Mouse (Mus musculus) lung, postnatal 10 days (tissue): ENCODE data around the gene Klk1.
A peak's percentile ranks its signal among the peaks of the same experiment; 100 is the strongest.
"Not testable (repeated sequence)": the region's sequence is repeated elsewhere in the genome, so short reads cannot be mapped to it uniquely, and the experiment has no call there.

Experiments
- DNase-seq: peaks from one replicate; pipeline ENCODE4 v3.0.0; 2021

Gene Klk1

DNA sequence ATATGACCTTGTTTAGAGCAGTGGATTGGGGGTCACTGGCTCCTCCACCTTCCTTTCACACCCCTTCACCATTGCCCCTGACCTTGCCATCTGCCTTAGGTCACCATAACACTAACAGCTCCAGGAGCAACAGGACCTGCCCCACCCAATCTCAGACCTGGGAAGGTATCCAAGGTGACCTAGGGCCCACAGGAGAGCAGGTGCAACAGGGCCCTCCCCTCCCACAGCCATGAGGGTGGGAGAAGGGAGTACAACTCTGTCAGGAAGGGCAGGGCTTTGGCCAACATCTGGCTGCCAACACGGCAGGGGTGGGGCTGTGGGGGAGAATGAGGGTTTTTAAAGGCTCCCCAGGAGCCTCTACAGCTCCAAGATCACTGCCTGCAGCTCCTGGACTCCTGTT lies at the start of gene Klk1:
Gene Klk1 (plus strand): TSS at position 285 of the 400 bp plus-strand sequence.
- no peak for DNase-seq

DNA sequence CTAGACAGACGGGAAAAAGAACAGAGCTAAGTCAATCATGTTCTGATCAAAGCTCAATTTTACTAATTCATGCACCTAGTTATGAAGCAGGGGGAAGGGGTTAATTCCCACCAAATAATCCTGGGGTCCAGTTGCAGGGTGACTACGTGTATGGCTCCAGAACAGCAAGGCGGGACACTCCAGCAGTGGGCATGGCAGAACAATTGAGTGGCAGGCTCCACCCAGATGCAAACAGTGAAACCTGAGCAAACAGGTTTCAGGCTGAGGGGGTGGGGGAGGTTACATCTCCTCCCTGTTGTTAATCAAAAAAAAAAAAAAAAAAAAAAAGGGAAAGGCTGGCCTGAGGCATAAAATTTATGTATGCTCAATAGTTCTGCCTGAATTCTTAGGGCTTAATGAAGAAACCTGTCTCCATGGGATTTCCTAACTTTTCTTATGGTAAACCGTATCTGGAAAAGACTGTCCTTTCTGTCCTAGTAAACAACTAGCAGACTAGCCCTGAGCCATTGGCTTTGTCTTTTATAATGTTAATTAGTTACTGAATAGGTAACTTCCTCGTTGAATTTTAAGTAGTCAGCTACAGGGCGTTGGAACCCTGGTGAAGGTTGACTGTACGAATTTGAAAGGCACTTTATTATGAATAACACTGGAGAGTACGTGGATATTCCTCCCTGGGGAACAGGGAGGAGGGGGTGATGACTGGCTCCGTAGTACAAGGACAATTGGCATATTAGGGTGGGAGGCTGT lies 45.7 kb upstream of the Klk1 start:
- DNase-seq: no peak

DNA sequence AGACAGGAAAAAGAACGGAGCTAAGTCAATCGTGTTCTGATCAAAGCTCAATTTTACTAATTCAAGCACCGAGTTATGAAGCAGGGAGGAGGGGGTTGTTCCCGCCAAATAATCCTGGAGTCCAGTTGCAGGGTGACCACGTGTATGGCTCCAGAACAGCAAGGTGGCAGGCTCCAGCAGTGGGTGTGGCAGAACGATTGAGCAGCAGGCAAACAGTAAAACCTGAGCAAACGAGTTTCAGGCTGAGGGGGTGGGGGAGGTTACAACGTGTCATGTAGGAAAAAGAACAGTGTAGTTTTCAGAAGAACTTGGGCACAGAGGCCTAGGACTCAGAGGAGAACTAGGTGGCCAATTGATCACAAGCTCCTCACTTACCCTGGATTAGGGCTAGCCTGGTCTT lies 38.6 kb upstream of the Klk1 start:
- not testable (repeated sequence) for DNase-seq

DNA sequence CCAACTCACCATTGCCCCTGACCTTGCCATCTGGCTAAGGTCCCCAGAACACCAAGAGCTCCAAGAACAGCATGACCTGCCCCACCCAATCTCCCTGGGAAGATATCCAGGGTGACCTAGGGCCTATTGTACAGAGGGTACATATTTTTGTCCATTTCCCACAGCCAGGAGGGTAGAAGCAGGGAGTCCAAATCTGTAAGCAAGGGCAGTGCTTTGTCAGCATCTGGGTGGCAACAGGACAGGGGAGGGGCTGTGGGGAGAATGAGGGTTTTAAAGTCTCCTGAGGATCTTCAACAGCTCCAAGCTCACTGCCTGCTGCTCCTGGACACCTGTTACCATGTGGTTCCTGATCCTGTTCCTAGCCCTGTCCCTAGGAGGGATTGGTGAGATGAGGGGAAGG lies 37.2 kb upstream of the Klk1 start, which contains the start of gene Klk1b24:
Gene Klk1b24 (plus strand): TSS at position 301 of the 400 bp plus-strand sequence.
- not testable (repeated sequence) for DNase-seq

DNA sequence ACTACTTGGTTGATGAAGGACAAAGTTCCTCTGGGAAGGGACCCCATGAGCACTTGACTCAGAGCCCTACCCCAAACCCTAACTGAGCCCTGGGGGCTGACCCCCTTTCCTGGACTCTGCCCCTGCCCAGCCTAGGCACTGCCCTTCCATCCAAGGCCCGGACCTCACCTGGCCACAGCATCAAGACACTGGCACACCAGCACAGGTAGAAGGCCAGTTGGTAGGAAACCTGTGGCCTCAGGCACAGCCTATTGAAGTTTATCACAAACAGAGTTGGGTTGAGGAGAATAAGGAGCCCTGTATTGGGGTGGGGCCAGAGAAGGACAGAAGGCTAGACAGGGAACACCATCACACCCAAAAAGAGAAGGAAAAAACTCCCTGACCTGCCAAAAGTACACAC lies 31.7 kb upstream of the Klk1 start:
- not testable (repeated sequence) for DNase-seq

DNA sequence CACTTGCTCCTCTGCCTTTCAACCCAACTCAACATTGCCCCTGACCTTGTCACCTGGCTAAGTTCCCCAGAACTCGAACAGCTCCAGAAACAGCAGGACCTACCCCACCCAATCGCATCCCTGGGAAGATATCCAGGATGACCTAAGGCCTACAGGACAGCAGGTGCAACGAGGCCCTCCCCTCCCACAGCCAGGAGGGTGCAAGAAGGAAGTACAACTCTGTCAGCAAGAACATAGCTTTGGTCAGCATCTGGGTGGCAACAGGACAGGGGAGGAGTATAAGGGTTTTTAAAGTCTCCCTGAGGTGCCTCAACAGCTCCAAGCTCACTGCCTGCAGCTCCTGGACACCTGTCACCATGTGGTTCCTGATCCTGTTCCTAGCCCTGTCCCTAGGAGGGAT lies 27.3 kb upstream of the Klk1 start, which contains the start of gene Klk1b3:
Gene Klk1b3 (plus strand): TSS at position 301 of the 400 bp plus-strand sequence.
- DNase-seq: no peak

DNA sequence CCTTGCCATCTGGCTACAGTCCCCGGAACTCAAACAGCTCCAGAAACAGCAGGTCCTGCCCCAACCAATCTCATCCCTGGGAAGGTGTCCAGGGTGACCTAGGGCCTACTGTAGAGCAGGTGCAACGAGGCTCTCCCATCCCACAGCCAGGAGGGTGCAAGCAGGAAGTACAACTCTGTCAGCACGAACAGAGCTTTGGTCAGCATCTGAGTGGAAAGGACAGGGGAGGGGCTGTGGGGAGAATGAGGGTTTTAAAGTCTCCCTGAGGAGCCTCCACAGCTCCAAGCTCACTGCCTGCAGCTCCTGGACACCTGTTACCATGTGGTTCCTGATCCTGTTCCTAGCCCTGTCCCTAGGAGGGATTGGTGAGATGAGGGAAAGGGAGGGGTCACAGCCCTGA lies 18.0 kb upstream of the Klk1 start, which contains the start of gene Klk1b4:
Gene Klk1b4 (plus strand): TSS at position 301 of the 400 bp plus-strand sequence.
- DNase-seq: not testable (repeated sequence)

DNA sequence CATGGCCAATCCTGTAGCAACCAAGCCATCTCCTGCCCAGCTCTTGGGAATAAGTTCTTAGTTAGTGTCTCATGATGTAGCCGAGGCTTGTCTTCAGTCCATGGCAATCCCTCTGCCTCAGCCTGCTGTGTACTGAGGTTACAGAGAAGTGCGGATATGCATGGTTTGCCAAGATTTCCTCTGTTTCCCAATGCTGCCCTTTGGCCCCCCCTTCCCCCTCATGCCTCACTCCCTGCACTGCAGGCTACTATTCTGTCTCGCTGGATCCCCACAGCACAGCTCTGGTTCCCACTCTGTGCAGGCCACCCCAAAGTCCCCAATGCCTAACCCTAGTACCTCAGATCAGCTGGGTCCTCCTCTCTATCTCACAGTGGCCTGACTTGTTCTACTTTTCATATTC lies 16.9 kb upstream of the Klk1 start:
- DNase-seq: no peak

DNA sequence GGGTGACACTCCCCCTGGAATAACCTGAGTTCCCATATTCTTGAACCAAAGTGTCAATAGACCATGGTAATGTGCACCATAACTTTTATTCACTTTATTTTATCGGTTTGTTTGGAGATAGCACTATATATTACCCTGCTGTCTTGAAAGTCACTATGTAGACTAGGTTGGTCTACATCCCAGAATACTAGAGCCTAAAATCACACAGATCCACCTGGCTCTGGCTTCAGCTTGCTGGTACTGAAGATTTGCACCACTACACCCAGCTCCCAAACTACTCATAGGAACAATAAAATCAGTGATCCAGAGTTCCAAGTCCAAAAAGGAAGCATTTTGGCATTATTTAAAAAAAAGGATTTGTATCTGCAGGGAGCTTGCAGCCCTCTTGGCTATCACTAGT lies 9.5 kb upstream of the Klk1 start, which contains the start of gene Klk1b5:
Gene Klk1b5 (plus strand): TSS at position 301 of the 400 bp plus-strand sequence.
- no peak for DNase-seq

DNA sequence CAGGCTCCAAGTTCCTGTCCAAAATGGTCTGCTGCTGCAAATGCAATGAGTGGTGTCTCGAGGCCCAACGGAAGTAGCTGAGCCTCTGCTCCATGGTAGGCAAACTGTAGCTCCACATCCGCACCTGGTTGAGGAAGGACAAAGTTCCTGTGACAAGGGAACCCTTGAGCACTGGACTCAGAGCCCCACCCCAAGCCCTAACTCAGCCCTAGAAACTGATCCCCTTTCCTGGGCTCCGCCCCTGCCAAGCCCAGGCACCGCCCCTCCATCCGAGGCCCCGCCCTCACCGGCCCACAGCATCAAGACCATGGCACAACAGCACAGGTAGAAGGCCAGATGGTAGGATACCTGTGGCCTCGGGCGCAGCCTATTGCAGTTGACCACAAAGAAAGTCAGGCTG lies 3.6 kb upstream of the Klk1 start:
- not testable (repeated sequence) for DNase-seq

DNA sequence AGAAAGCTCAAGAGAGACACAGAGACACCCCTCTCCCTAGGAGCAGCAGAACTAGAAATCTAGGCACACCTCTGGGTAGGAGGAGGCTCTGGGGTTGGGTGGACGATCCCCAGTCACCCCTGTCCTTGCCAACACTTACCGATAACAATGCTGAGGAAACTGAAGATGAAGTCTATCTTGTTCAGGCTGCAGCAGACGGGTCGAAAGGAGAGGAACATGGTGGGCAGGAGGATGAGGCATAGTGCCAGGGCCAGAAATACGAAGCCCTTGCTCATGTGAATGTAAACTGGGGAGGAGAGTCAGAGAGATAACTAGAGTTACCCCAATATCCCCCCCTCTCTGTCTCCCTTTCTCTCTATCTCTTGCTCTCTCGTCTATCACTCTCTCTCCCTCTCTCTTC lies 2.8 kb upstream of the Klk1 start:
- DNase-seq: not testable (repeated sequence)

DNA sequence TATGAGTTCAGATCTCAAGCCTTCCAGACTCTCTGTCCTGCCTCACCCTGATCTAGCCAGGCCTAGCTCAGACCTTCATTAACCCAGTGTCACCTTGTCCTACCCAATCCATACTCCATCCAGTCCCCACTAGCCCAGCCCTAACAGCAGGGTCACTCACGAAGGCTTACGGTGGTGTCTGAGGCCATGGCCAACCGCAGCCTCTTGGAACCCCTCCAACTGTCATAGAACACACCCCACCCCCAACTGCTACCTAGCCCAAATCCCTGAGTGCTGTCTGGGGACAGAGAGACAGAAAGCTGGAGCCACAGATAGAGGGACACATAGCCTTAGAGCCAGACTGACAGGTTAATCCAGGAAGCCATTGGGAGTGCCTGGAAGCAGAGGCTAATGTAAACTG lies 10.7 kb downstream of the Klk1 start, which contains the start of gene Gm36864:
Gene Gm36864 (plus strand): TSS at position 269 of the 400 bp plus-strand sequence.
- no peak for DNase-seq

DNA sequence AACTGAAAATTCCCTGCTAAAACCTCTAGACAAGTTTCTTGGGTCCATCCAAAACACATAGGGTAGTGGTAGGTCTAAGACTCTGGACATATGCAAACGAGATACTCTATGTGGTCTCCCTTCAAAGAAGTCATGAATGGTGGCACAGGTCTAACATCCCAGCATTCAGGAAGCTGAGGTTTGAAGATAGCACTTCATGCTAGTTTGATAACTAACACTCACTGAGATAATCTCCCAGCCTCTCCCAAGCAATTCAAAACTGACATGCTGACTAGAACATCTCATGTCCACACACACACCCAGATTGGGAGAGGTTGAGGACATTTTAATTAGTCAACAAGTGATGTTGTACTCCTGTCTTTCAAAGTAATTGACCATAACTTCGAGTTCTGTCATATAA lies 14.8 kb downstream of the Klk1 start:
- DNase-seq: no peak

DNA sequence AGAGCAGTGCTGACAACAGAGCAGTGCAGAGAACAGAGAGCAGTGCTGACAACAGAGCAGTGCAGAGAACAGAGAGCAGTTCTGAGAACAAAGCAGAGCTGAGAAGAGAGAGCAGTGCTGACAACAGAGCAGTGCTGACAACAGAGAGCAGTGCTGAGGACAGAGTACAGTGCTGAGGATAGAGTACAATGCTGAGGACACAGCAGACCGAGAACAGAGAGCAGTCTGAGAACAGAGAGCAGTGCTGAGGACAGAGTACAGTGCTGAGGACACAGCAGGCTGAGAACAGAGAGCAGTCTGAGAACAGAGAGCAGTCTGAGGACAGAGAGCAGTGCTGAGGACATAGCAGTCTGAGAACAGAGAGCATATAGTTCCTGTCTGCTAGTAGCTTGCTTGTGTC lies 15.6 kb downstream of the Klk1 start:
- DNase-seq: no peak

DNA sequence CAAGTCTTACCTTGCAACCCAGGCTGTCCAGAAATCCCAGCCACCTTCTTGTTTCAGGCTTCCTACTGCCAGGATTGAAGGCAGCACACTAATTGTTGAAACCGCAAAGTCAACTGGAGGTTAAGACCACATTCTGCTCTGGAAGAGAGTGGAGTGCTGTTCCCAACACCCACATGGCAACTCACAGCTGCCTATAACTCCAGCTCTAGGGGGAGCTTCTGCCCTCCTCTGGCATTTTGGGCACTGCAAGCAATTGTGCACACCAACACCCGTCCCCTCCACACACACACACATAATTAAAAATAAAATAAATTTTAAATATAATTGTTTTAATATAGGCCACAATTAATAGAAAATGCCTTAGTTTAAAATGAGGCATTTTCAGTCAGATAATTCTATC lies 16.0 kb downstream of the Klk1 start:
- DNase-seq: no peak

DNA sequence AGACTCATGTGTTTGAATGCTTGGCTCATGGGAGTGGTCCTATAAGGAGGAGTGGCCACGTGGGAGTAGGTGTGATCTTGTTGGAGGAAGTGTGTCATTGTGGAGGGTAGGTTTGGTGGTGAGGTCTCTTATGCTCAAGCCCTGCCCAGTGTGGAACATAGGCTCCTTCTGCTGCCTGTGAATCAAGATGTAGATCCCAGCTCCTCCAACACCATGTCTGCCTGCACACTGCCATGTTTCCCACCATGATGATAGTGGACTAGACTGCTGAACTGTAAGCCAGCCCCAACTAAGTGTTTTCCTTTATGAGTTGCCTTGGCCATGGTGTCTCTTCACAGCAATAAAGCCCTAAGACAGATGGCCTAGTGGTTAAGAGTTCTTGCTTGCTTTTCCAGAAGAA lies 18.9 kb downstream of the Klk1 start:
- no peak for DNase-seq

DNA sequence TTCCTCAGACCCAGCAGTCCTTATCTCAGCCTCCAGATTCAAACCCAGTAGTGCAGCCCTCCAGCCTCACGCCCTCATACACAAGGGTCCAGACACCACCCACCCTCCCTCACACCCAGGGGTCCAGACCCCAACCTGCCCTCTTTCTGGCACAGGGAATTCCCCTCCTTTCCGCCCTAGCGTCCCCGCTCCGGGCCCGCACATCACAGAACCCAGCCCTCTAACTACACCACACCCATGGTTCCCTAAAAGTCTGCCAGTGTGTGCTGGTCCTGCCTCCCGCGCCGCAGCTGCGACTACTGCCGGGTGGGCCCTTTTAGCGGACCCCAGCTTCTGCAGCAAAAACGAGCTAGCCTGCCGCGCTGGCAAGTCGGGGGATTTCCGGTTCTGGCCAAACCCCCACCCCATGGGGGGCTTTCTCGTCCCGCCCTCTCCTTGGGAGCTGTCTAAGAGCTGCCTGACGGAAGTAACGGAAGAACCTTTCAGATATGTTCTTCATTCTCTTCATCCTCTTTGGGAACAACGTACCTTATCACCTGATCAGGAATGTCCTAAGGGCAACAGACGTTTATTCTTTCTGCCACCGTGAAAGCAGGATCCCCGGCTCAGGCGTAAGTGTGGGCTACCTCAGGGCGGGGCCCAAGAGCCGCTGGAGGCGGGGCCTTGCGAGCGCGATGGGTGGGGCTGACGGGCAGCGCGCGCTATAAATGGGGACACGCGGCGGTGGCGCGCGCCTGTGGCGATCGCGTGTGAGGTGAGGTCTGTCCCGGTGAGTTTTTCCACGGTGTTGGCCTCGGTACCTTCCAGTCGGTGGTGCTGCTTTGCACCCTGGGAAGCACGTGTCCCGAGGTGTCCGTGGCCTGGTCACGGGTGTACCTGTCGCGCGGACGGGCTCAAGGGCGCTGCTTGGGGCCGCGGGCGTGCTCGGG lies 21.2 kb downstream of the Klk1 start, which contains the start of the genes 1700028J19Rik and 2410002F23Rik:
Gene 1700028J19Rik (minus strand): TSS at position 641 of the 929 bp plus-strand sequence.
Gene 2410002F23Rik (plus strand): TSS at position 668 of the 929 bp plus-strand sequence.
- DNase-seq: peak; percentile 93

DNA sequence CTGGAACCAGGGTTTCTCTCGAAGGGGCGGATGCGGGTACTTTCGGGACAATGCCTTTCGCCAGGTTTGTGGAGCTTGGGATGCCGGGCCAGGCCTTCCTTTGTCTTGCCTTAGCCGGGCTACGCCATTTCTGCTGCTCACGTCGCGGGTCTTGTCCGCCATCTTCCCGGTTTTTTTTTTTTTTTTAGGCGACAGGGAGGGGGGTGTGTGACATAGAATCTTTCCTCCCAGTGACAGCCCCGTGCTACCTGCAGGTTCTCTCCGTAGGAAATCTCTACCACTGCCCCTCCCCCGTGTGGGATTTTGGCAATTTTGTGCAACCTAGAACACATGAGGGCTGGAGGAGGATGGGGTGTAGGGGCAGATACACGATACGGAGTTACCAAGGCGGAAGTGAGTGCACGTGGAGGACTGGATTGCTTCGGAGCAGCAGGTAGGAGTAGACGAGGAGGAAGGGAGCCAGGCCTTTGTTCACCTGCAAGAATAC lies 21.9 kb downstream of the Klk1 start:
- DNase-seq: peak; percentile 57

DNA sequence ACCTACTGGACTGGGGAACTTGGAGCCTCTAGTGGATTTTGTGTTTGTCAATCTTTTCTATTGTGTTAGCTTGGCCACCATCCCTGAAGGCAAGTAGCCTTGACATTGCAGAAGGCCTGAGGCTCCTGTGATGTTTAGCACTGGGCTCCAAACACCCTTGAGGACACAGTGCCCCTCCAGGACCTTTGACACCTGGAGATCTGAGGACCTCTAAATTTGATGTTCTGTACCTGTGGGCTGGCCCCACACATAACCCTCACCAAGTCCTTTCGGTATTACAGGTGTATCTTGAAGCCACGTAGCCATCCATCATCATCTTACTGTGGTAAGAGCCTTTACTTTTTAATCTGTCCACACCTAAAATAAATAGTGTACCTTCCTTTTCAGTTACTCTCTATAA lies 22.8 kb downstream of the Klk1 start:
- no peak for DNase-seq

DNA sequence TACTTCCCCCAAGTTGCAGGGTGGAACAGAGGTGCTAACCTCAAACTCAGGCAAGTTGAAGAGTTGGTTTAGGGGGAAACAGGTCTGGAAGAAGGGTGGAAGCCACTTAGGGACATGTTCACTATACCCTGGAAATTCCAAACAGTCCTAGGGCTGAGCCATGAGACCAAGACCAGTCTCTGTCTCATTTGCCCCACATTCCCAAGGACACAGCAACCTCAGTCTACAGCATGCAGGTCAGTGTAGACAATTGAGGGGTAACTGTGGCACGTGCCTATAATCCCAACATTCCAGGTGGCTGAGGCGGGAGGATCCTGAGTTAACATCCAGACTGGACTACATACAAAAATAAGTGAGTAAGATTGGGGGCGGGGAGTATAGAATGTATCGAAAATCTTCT lies 24.1 kb downstream of the Klk1 start:
- no peak for DNase-seq

DNA sequence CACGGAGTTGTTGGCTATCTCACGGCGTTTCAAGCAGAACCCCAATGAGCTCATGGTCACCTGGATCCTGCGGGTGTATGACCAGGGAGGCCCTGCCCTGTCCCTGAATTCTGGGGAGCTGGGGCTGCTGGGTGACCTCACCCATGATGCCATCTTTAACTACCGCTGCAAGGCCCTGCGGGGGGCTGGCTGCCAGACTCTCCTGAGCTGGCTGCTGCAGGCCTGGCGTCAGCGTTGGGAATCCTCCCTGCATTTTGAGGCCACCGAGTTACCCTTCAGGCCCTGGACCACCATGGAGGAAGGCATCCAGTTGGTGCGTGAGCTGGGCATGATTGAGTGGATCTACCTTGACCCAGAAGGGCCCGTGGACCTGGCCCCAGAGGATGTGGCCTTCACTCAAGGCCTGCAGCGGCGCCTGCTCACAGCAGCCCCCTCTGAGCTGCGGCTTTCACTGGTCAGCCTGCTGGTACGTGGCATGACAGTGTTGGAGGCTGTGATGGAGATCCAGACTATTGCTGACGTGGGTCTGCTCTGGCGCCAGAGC lies 25.6 kb downstream of the Klk1 start:
- not testable (repeated sequence) for DNase-seq

DNA sequence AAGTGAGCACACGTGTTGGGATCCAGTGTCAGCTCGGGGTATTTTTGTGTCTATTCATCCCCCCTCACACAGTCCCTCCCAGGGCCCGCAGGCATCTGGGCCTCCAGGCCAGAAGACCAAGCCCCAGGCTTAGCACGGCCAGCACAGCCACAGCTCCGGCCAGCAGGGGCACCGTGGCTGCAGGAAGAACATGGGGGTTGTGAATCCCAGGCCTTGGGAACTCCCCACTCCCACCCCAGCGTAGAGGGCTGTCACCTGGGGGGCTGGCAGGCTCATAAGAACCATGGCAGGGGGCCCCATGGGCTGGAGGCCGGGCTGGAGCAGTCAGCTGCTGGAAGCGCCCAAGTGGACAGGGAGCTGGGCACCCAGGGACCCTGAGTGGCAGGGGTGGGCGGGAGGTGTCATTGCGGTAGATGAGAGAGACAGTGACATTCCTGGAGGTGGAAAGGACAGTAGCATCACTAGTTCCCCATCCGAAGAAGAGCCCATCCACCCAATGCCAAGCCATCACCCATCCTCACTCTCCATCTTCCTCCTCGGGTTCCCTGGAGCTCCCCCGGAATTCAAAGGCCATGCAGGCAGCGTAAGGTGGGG lies 28.0 kb downstream of the Klk1 start:
- DNase-seq: no peak
